10 mouse cellular contexts compared by ENCODE assay signal in the genomic region with DNA sequence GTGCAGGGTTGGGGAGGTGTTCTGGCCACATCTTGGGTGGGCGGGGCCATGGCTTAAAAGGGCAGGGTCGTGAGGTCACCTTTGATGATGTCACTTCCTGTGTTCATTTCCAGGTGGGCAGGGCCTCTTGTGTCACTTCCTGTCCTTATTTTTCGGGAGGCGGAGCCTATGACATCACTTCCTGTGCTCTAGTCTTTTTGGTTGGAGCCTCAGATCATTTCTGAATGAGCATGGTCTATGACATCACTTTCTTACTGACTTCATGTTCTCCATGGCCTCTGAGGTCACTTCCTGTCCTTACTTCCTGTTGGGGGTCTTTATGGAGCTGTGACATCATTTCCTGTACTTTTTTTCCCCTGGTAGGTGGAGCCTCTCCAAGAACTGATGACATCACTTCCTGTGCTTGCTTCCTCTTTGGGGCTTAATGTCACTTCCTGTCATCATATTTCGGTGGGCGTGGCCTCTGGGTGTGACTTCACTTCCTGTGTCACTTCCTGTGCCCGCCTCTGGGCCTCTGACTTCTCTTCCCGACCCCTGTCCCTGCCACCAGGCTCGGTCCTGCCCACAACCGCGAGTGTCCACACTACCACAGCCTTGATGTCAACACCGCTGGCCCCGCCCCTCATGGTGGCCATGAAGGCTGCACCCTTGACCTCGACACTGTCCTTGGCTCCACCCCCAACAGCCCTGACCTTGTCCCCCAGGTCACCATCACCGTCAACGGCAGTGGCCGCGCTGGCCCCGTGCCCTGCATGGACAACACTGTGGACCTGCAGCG. TPM values are rescaled to one million over a fixed set of nuclear protein-coding genes. Genes with fewer than 3 reads are reported as not detected.
DNase-seq lines count a peak whose midpoint lies in the region.
"Had no signal": no experiment of that assay in that cellular context is flagged by ENCODE, and none has a peak within 500 bp of the region (broad histone marks: within the 10 kb centered on the region; RNA-seq: fewer than 3 reads in every experiment).

No protein-coding gene starts in this region.

- intact Hi-C loops in heart, postnatal 10 days (cut with DNase I): loop anchor here (10.0 kb wide), 4 partner anchors 225 to 515 kb away; a partner anchor contains a TSS
- intact Hi-C loops in heart, postnatal 25 days (cut with DNase I): loop anchor here (10.0 kb wide), 3 partner anchors 285 to 515 kb away; a partner anchor contains a TSS

- peak; percentile 6 to 25 for DNase-seq in heart, postnatal 10 days
- DNase-seq in heart, postnatal 25 days (ENCODE audit: low spot score): no peak
- DNase-seq in ovary, postnatal 36 days (ENCODE audit: low spot score): peak; percentile 6
- DNase-seq in ovary, postnatal 14 days (ENCODE audit: low spot score): no peak
- peak; percentile 31 for DNase-seq in cerebellum, adult 9-10 months
- peak; percentile 83 for DNase-seq in naive thymus-derived CD4-positive, alpha-beta T cell, adult 2 months (ENCODE audit: low read depth)
- no peak for DNase-seq in adipocyte (ENCODE audit: low spot score)
- DNase-seq in ovary, postnatal 10 days (ENCODE audit: low spot score): no peak

RNA-seq across cellular contexts. Expression of a gene that starts 3.6 kb away (rescaled TPM):
- 10 to 100 TPM in 1 of 2 experiments, 1 to 10 TPM in 1; 6.7 to 11.1 TPM for total RNA-seq in heart, postnatal 10 days (2021)
- total RNA-seq in heart, postnatal 25 days (2021): 1 to 10 TPM; 4.1 to 4.8 TPM

RNA-seq across cellular contexts. Expression of a gene that starts 27.0 kb away (rescaled TPM):
- total RNA-seq in heart, postnatal 10 days (2021): not detected
- not detected for total RNA-seq in heart, postnatal 25 days (2021)
- total RNA-seq: gastrocnemius, adult 8-10 months; left cerebral cortex, adult 18-20 months had no signal

RNA-seq across cellular contexts. Expression of a gene that starts 51.4 kb away (rescaled TPM):
- total RNA-seq in heart, postnatal 10 days (2021): not detected
- total RNA-seq in heart, postnatal 25 days (2021): not detected
- total RNA-seq: gastrocnemius, adult 8-10 months; left cerebral cortex, adult 18-20 months had no signal

Comparison
In these comparisons a context has a peak if more than half of its experiments do, and no peak if none do; other contexts are left out.
1. DNase-seq: peak in heart, postnatal 10 days (2 of 2), ovary, postnatal 36 days (single experiment), cerebellum, adult 9-10 months (single experiment) and naive thymus-derived CD4-positive, alpha-beta T cell, adult 2 months (single experiment); none in heart, postnatal 25 days (single experiment), ovary, postnatal 14 days (single experiment), adipocyte (single experiment) and ovary, postnatal 10 days (single experiment).